Mouse (Mus musculus): ENCODE results near the gene Hoxa5. TPM values are rescaled to one million over a fixed set of nuclear protein-coding genes. Genes with fewer than 3 reads are reported as not detected.

The Hoxa5 gene
- polyA plus RNA-seq, 1 experiment, result 1.3 TPM

DNA sequence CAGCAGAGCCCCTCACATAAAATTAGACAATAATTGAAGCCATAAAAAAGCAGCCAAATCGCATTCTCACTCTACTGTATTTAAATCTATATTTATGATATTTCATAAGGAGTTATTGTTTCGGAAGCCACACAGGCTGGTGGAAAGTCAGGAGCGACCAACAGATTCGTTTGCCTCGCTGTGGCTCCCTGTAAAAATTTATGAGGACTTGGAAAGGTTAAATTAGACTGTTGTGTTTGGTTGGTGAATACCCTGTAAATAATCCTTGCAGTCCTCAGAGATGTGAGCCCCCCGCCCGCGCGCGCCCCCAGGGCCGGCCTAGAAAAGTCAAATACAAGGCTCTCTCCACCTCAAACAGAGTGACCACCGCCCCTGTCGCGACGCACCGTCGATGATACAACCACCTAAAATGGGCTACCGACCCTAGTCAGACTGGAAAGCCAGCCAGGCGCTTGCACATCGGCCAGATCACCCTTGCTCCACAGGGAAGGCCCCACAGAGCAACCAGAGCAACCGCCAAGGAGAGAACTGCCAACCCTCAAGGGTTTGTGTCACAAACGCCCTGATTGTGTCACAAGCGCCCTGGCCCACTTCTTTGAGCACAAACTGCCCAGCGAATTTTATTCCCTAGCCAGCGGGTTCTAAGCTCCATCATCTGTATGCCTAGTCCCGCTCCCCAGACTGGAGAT lies 22.3 kb upstream of the Hoxa5 start:
- TF ChIP-seq CTCF (IDR thresholded peaks at IDR 0.05; ENCODE audit: extremely low read depth, insufficient read depth, insufficient read length, insufficient replicate concordance) (no peak), POLR2A (IDR thresholded peaks at IDR 0.05; ENCODE audit: low read depth, low read length) (no peak)
- H3K27ac ChIP-seq (ENCODE audit: insufficient read depth, low read length), result no peak overlapping the region
- no peak for DNase-seq (ENCODE audit: low read depth in 1 of 2, low spot score in 2 of 2)
- H3K36me3 ChIP-seq (ENCODE audit: control insufficient read depth, insufficient read depth, low read length), result no peaks in the 10 kb centered on the region
- H3K4me3 ChIP-seq (ENCODE audit: extremely low read depth, insufficient read depth, insufficient read length), result no peak overlapping the region
- peaks cover 54% of the 10 kb centered on the region for H3K27me3 ChIP-seq (ENCODE audit: control insufficient read depth, insufficient read depth, low read length)
- peaks cover 15% of the 10 kb centered on the region; the same call in 1 of the 2 replicates for H3K4me1 ChIP-seq (ENCODE audit: control insufficient read depth, insufficient read depth, insufficient read length)
- 10% methylated on average over 26 of the region's 26 CpGs for WGBS

DNA sequence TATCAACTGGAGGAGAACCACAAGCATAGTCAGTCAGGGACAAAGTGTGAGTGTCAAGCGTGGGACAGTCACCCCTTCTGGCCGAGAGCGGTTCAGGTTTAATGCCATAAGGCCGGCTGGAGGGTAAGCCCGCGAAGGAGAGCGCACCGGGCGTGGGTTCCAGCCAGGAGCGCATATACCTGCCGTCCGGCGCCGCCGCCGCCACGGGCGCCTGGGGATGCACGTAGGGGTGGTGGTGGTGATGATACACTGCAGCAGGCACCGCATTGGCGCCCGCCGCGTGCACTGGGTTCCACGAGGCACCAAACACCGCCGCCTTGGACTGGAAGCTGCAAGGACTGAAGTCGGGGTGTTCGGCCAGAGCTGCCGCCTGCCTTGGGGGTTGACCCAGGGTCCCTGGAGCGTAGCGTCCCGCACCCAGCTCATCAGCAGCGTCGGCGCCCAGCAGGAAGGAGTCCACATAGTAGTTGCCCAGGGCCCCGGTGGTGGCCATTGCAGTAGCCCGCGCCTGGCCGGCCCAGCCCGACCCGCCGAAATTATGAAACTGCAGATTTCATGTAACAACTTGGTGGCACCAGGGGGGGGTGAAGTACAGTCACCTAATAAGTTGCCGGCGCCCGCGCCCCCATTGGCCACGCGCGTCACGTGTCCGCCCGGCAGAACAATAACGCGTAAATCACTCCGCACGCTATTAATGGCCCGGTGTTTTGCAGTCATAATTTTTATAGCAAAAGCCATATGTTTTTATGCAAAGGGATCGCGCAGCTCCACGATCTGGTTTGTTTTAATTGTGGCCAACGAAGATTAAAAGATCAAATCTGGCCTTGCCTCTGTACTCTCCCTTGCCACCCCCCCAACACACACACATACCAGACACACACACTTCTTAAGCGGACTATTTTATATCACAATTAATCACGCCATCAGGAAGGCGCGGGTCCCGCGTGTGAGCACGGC lies 21.5 kb upstream of the Hoxa5 start:
- no peak overlapping the region for H3K27ac ChIP-seq (ENCODE audit: insufficient read depth, low read length)
- no peaks in the 10 kb centered on the region for H3K36me3 ChIP-seq (ENCODE audit: control insufficient read depth, insufficient read depth, low read length)
- WGBS, result under 1% methylated on average over 69 of the region's 69 CpGs
- no peak for DNase-seq (ENCODE audit: low read depth in 1 of 2, low spot score in 2 of 2)
- peak overlapping the region; percentile 2; the same call in 1 of the 2 replicates for H3K4me3 ChIP-seq (ENCODE audit: extremely low read depth, insufficient read depth, insufficient read length)
- TF ChIP-seq POLR2A (IDR thresholded peaks at IDR 0.05; ENCODE audit: low read depth, low read length) (no peak), CTCF (IDR thresholded peaks at IDR 0.05; ENCODE audit: extremely low read depth, insufficient read depth, insufficient read length, insufficient replicate concordance) (no peak)
- peaks cover 15% of the 10 kb centered on the region; the same call in 1 of the 2 replicates for H3K4me1 ChIP-seq (ENCODE audit: control insufficient read depth, insufficient read depth, insufficient read length)
- peaks cover 56% of the 10 kb centered on the region for H3K27me3 ChIP-seq (ENCODE audit: control insufficient read depth, insufficient read depth, low read length)

DNA sequence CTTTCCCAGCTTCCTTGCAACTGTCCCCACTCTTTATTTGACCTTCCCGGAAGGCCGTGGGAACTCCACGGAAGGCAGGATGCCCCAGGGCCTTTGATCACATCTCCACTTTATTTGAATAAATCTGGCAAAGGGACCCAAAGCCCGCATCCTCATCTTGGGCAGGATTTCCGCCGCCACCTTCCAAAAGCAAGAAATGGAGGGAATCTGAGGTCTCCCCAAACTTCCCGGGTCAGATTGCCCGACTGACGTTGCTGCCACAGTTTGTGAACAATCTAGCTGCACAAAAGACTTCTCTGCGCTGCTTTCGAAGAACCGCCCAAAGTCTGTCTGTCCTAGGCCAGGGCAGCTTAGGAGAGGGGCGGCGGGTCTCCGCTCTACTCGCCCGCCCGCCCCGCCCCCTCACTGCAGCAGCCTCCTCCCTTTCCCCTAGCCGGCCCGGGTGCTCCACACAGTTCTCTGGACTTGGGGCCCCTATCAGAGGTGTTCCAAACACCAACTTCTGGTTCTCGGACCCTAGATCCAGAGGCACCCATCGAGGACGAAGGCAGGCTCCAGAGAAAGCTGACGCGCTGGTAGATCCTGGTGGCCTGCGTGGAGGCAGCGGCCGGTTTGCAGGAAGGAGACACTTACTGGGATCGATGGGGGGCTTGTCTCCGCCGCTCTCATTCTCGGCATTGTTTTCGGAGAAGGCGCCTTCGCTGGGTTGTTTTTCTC lies 20.7 kb upstream of the Hoxa5 start:
- H3K27me3 ChIP-seq (ENCODE audit: control insufficient read depth, insufficient read depth, low read length), result peaks cover 53% of the 10 kb centered on the region
- peaks cover 14% of the 10 kb centered on the region; the same call in 1 of the 2 replicates for H3K4me1 ChIP-seq (ENCODE audit: control insufficient read depth, insufficient read depth, insufficient read length)
- no peak for DNase-seq (ENCODE audit: low read depth in 1 of 2, low spot score in 2 of 2)
- under 1% methylated on average over 36 of the region's 36 CpGs for WGBS
- H3K36me3 ChIP-seq (ENCODE audit: control insufficient read depth, insufficient read depth, low read length), result no peaks in the 10 kb centered on the region
- no peak overlapping the region for H3K27ac ChIP-seq (ENCODE audit: insufficient read depth, low read length)
- peak overlapping the region; percentile 2; the same call in 1 of the 2 replicates for H3K4me3 ChIP-seq (ENCODE audit: extremely low read depth, insufficient read depth, insufficient read length)
- TF ChIP-seq POLR2A (IDR thresholded peaks at IDR 0.05; ENCODE audit: low read depth, low read length), result no peak
- TF ChIP-seq CTCF (IDR thresholded peaks at IDR 0.05; ENCODE audit: extremely low read depth, insufficient read depth, insufficient read length, insufficient replicate concordance), result no peak

DNA sequence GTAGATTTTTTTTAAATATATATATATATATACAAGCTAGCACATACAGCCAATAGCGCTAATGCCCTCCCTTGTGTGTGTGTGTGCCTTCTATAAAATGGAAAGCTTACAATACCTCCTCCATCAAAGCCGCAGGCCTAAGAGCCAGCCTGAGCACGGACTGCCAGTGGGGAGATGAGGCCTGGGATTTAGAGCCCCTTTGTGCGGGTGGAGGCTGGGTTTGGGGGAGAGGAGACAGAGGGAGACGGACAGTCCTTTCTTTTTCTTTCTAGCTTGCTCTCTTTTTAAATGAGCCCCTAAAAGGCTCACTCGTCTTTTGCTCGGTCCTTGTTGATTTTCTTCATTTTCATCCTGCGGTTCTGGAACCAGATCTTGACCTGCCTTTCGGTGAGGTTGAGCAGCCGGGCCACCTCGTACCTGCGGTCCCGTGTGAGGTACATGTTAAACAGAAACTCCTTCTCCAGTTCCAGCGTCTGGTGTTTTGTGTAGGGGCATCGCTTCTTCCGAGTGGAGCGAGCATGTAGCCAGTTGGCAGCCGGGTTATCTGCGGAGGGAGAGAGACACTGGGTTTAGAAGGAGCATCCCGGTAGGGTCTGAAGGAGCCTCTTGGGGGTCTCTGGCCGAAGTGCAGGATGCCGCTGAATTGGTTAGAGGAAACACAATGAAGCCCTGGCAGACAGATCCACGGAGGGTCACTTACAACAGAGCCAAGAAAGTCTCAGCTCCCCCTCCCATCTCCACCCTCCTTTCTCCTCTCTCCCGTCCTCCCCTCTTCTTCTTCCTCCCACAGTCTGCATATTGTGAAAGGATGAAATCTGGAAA lies 19.8 kb upstream of the Hoxa5 start:
- Histone ChIP-seq H3K27me3 (ENCODE audit: control insufficient read depth, insufficient read depth, low read length) (peaks cover 51% of the 10 kb centered on the region), H3K36me3 (ENCODE audit: control insufficient read depth, insufficient read depth, low read length) (no peaks in the 10 kb centered on the region), H3K4me3 (ENCODE audit: extremely low read depth, insufficient read depth, insufficient read length) (no peak overlapping the region), H3K27ac (ENCODE audit: insufficient read depth, low read length) (no peak overlapping the region), H3K4me1 (ENCODE audit: control insufficient read depth, insufficient read depth, insufficient read length) (peaks cover 7% of the 10 kb centered on the region; the same call in 1 of the 2 replicates)
- TF ChIP-seq CTCF (IDR thresholded peaks at IDR 0.05; ENCODE audit: extremely low read depth, insufficient read depth, insufficient read length, insufficient replicate concordance), result no peak
- no peak for TF ChIP-seq POLR2A (IDR thresholded peaks at IDR 0.05; ENCODE audit: low read depth, low read length)
- 8% methylated on average over 24 of the region's 24 CpGs for WGBS
- no peak for DNase-seq (ENCODE audit: low read depth in 1 of 2, low spot score in 2 of 2)

DNA sequence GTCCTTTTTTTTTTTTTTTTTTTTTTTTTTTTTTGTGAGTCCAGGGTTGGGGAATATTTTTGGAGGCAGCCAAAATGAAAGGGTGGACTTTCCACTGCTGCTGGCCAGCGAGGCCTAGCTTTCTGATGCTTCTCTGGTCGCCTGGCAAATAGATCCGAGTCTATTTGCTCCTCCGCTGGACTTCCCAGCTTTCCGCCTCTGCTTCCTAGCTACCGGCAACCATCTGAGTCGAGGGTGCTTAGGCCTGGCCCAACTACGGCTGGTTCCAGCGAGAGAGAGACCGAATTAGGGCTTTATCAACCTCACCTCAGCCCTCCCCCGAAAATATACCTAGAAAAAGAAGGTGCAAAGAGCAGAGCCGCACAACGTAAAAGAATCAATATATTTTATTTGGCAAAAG lies 18.3 kb upstream of the Hoxa5 start:
- no peak for DNase-seq (ENCODE audit: low read depth in 1 of 2, low spot score in 2 of 2)
- peaks cover 7% of the 10 kb centered on the region for H3K4me1 ChIP-seq (ENCODE audit: control insufficient read depth, insufficient read depth, insufficient read length)
- WGBS, result 35% methylated on average over 13 of the region's 13 CpGs
- H3K27ac ChIP-seq (ENCODE audit: insufficient read depth, low read length), result no peak overlapping the region
- peaks cover 57% of the 10 kb centered on the region for H3K27me3 ChIP-seq (ENCODE audit: control insufficient read depth, insufficient read depth, low read length)
- no peak for TF ChIP-seq POLR2A (IDR thresholded peaks at IDR 0.05; ENCODE audit: low read depth, low read length)
- TF ChIP-seq CTCF (IDR thresholded peaks at IDR 0.05; ENCODE audit: extremely low read depth, insufficient read depth, insufficient read length, insufficient replicate concordance), result no peak
- no peak overlapping the region for H3K4me3 ChIP-seq (ENCODE audit: extremely low read depth, insufficient read depth, insufficient read length)
- no peaks in the 10 kb centered on the region for H3K36me3 ChIP-seq (ENCODE audit: control insufficient read depth, insufficient read depth, low read length)
